18 mouse cellular contexts compared by ENCODE assay signal in genomic region chr10:62512855-62513254, GRCm38 (mm10).
"Had no signal": no experiment of that assay in that cellular context is flagged by ENCODE, and none has a peak within 500 bp of the region (broad histone marks: within the 10 kb centered on the region; RNA-seq: fewer than 3 reads in every experiment).

No protein-coding gene starts in this region.

- H3K27me3 ChIP-seq: stomach, embryonic 15.5 days had no signal

- DNase-seq: lung, adult 18-20 months; lung, embryonic 14.5 days; lung, postnatal 10 days; lung, postnatal 4 days; midbrain, embryonic 14.5 days; retina, postnatal 1 day; right cerebral cortex, adult 18-20 months; right cerebral cortex, postnatal 25 days; right cerebral cortex, postnatal 4 days; thymus, adult 2 months; thymus, postnatal 25 days; thymus, postnatal 4 days had no signal

- H3K36me3 ChIP-seq: liver, embryonic 12.5 days; midbrain, embryonic 10.5 days; midbrain, embryonic 12.5 days; neural tube, embryonic 13.5 days; neural tube, embryonic 15.5 days; stomach, embryonic 15.5 days had no signal
